Mouse (Mus musculus): Measurements from ENCODE around the gene Gm26897.

Gene Gm26897

GRCm38 (mm10) chr5:111733851-111734250, at the start of gene Gm26897:
Gm26897 (plus strand) TSS chr5:111733924.
- no peak for DNase-seq

GRCm38 (mm10) chr5:111687370-111687769, 46.4 kb upstream of the Gm26897 start:
- DNase-seq, result no peak

GRCm38 (mm10) chr5:111688584-111688983, 45.1 kb upstream of the Gm26897 start:
- no peak for DNase-seq

GRCm38 (mm10) chr5:111697996-111698395, 35.7 kb upstream of the Gm26897 start:
- DNase-seq, result no peak

- DNase-seq, result no peak
These were observed 33.9 kb upstream of the Gm26897 start for GRCm38 (mm10) chr5:111699711-111700303.

GRCm38 (mm10) chr5:111701634-111702329, 31.9 kb upstream of the Gm26897 start:
- no peak for DNase-seq

- no peak for DNase-seq
These were observed 30.1 kb upstream of the Gm26897 start for GRCm38 (mm10) chr5:111703586-111703985.

- DNase-seq, result no peak
These were observed 29.4 kb upstream of the Gm26897 start for GRCm38 (mm10) chr5:111704326-111704725.

GRCm38 (mm10) chr5:111709195-111709901, 24.4 kb upstream of the Gm26897 start:
- DNase-seq, result no peak

- no peak for DNase-seq
These were observed 14.7 kb upstream of the Gm26897 start for GRCm38 (mm10) chr5:111719018-111719417.

- DNase-seq, result no peak
These were observed 13.0 kb upstream of the Gm26897 start for GRCm38 (mm10) chr5:111720726-111721125.

GRCm38 (mm10) chr5:111724713-111725112, 9.0 kb upstream of the Gm26897 start:
- DNase-seq, result no peak

GRCm38 (mm10) chr5:111725195-111725920, 8.4 kb upstream of the Gm26897 start:
- no peak for DNase-seq

GRCm38 (mm10) chr5:111728411-111728810, 5.3 kb upstream of the Gm26897 start:
- DNase-seq, result no peak

GRCm38 (mm10) chr5:111730560-111731167, 3.1 kb upstream of the Gm26897 start:
- DNase-seq, result no peak

- DNase-seq, result no peak
These were observed 1.5 kb upstream of the Gm26897 start for GRCm38 (mm10) chr5:111732194-111732593.

- no peak for DNase-seq
These were observed 5.8 kb downstream of the Gm26897 start for GRCm38 (mm10) chr5:111739480-111739879.

- no peak for DNase-seq
These were observed 6.9 kb downstream of the Gm26897 start for GRCm38 (mm10) chr5:111740384-111741275.

GRCm38 (mm10) chr5:111741352-111741751, 7.6 kb downstream of the Gm26897 start:
- no peak for DNase-seq

GRCm38 (mm10) chr5:111742290-111742898, 8.7 kb downstream of the Gm26897 start:
- DNase-seq, result no peak

- DNase-seq, result no peak
These were observed 15.9 kb downstream of the Gm26897 start for GRCm38 (mm10) chr5:111749599-111749998.

Data from right cerebral cortex, postnatal 14 days (tissue).